Comparison of ENCODE assay signal across 10 mouse cellular contexts in the genomic region with DNA sequence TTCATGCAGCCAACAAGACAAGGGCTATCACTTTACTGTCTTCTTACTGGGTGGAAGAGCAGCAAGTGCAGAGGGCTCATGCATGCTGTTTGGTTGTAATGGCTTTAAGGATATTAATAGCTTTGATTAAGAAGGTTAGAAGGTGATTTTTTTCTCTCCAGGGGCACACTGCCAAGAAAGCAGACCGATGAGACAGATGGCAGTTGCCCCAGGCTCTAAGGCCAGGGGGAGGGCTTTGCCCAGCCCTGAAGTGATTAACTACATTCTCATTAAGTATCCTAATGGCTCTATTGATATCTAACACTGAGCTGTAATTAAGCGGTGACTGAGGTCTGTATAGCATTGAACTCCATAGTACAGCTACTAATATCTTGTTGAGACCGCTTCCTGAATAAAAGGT.
A peak's percentile ranks its signal among the peaks of the same experiment; 100 is the strongest.
DNase-seq lines count a peak whose midpoint lies in the region; ATAC-seq and TF ChIP-seq lines count a peak whose summit lies in the region.
"Had no signal": no experiment of that assay in that cellular context is flagged by ENCODE, and none has a peak within 500 bp of the region (broad histone marks: within the 10 kb centered on the region; RNA-seq: fewer than 3 reads in every experiment).

No protein-coding gene starts in this region.

- H3K27me3 ChIP-seq in forebrain, embryonic 13.5 days: no peaks in the 10 kb centered on the region
- no peaks in the 10 kb centered on the region for H3K27me3 ChIP-seq in forebrain, postnatal 0 days (ENCODE audit: insufficient read depth, low read length)
- H3K27me3 ChIP-seq in midbrain, embryonic 14.5 days (ENCODE audit: control insufficient read depth, insufficient read depth, low read length): no peaks in the 10 kb centered on the region
- no peaks in the 10 kb centered on the region for H3K27me3 ChIP-seq in midbrain, embryonic 13.5 days
- H3K27me3 ChIP-seq in cerebellum, adult 2 months (ENCODE audit: control insufficient read depth, insufficient read depth, low read length): no peaks in the 10 kb centered on the region
- no peaks in the 10 kb centered on the region for H3K27me3 ChIP-seq in intestine, embryonic 16.5 days (replicated peaks; ENCODE audit: control insufficient read depth, insufficient read depth, low read length)

- H3K4me3 ChIP-seq in forebrain, embryonic 13.5 days: no peak overlapping the region
- H3K4me3 ChIP-seq in forebrain, postnatal 0 days (ENCODE audit: low read depth, low read length): no peak overlapping the region
- no peak overlapping the region for H3K4me3 ChIP-seq in midbrain, embryonic 14.5 days (replicated peaks; ENCODE audit: low read depth, low read length)
- H3K4me3 ChIP-seq in midbrain, embryonic 13.5 days (replicated peaks): no peak overlapping the region
- no peak overlapping the region for H3K4me3 ChIP-seq in cerebellum, adult 2 months (replicated peaks; ENCODE audit: insufficient read depth, low read depth, low read length)
- no peak overlapping the region for H3K4me3 ChIP-seq in intestine, embryonic 16.5 days (ENCODE audit: low read length)

- no peak for DNase-seq in forebrain, postnatal 0 days
- DNase-seq in midbrain, embryonic 14.5 days: peak; percentile 40
- peak; percentile 85 to 94 for DNase-seq in cerebellum, adult 2 months
- DNase-seq in retina, postnatal 1 day: peak; percentile 89
- DNase-seq: lung, postnatal 36 days; thymus, postnatal 25 days had no signal

- no peak for TF ChIP-seq CTCF in forebrain, postnatal 0 days (IDR thresholded peaks at IDR 0.05; ENCODE audit: low read depth)
- TF ChIP-seq CTCF in cerebellum, adult 2 months (IDR thresholded peaks at IDR 0.05; ENCODE audit: borderline replicate concordance, insufficient read depth, low read depth, low read length): no peak

- no peaks in the 10 kb centered on the region for H3K9me3 ChIP-seq in forebrain, embryonic 13.5 days (replicated peaks)
- no peaks in the 10 kb centered on the region for H3K9me3 ChIP-seq in forebrain, postnatal 0 days (ENCODE audit: low read length)
- no peaks in the 10 kb centered on the region for H3K9me3 ChIP-seq in midbrain, embryonic 14.5 days (ENCODE audit: control insufficient read depth, low read length)
- no peaks in the 10 kb centered on the region for H3K9me3 ChIP-seq in midbrain, embryonic 13.5 days
- H3K9me3 ChIP-seq in intestine, embryonic 16.5 days (ENCODE audit: control insufficient read depth, low read length): no peaks in the 10 kb centered on the region

- WGBS in forebrain, embryonic 13.5 days: 35% methylated on average over 3 of the region's 3 CpGs
- 20% methylated on average over 3 of the region's 3 CpGs for WGBS in forebrain, postnatal 0 days
- 55% methylated on average over 3 of the region's 3 CpGs for WGBS in midbrain, embryonic 14.5 days
- WGBS in midbrain, embryonic 13.5 days: 64% methylated on average over 3 of the region's 3 CpGs
- 13% methylated on average over 3 of the region's 3 CpGs for WGBS in cerebellum, adult 2 months
- 76% methylated on average over 3 of the region's 3 CpGs for WGBS in intestine, embryonic 16.5 days

- no peak overlapping the region for H3K4me2 ChIP-seq in forebrain, embryonic 13.5 days
- no peak overlapping the region for H3K4me2 ChIP-seq in forebrain, postnatal 0 days (ENCODE audit: low read depth)
- no peak overlapping the region for H3K4me2 ChIP-seq in midbrain, embryonic 14.5 days (ENCODE audit: low read length)
- H3K4me2 ChIP-seq in midbrain, embryonic 13.5 days (replicated peaks): no peak overlapping the region
- no peak overlapping the region for H3K4me2 ChIP-seq in intestine, embryonic 16.5 days (ENCODE audit: low read depth, low read length)

- TF ChIP-seq POLR2A in cerebellum, adult 2 months (IDR thresholded peaks at IDR 0.05; ENCODE audit: borderline replicate concordance, insufficient read depth, low read length): no peak

- H3K9ac ChIP-seq in forebrain, embryonic 13.5 days: no peak overlapping the region
- no peak overlapping the region for H3K9ac ChIP-seq in forebrain, postnatal 0 days
- no peak overlapping the region for H3K9ac ChIP-seq in midbrain, embryonic 14.5 days (replicated peaks; ENCODE audit: low read length)
- H3K9ac ChIP-seq in midbrain, embryonic 13.5 days (replicated peaks): no peak overlapping the region
- H3K9ac ChIP-seq in intestine, embryonic 16.5 days (ENCODE audit: low read depth, low read length): no peak overlapping the region

- peaks cover 11% of the 10 kb centered on the region for H3K4me1 ChIP-seq in forebrain, embryonic 13.5 days
- H3K4me1 ChIP-seq in forebrain, postnatal 0 days (ENCODE audit: insufficient read depth): no peaks in the 10 kb centered on the region
- no peaks in the 10 kb centered on the region for H3K4me1 ChIP-seq in midbrain, embryonic 14.5 days (ENCODE audit: control insufficient read depth, insufficient read depth, low read length)
- no peaks in the 10 kb centered on the region for H3K4me1 ChIP-seq in midbrain, embryonic 13.5 days (replicated peaks)
- H3K4me1 ChIP-seq in cerebellum, adult 2 months (ENCODE audit: control insufficient read depth, insufficient read depth, low read length): peaks cover 45% of the 10 kb centered on the region
- H3K4me1 ChIP-seq in intestine, embryonic 16.5 days (ENCODE audit: control insufficient read depth, insufficient read depth, low read length): no peaks in the 10 kb centered on the region

- ATAC-seq in forebrain, embryonic 13.5 days: peak; percentile 77
- ATAC-seq in forebrain, postnatal 0 days: no peak; the same call in 1 of the 2 replicates
- no peak for ATAC-seq in midbrain, embryonic 14.5 days (ENCODE audit: low FRiP score, low TSS enrichment)
- ATAC-seq in midbrain, embryonic 13.5 days: no peak
- no peak for ATAC-seq in intestine, embryonic 16.5 days
- no peak for ATAC-seq in activated CD4-positive, CD25-positive, alpha-beta regulatory T cell, adult 4 months

- 0 out of 2 replicates have a peak overlapping the region, but pooled peaks have one; percentile 20 for H3K27ac ChIP-seq in forebrain, embryonic 13.5 days
- H3K27ac ChIP-seq in forebrain, postnatal 0 days (ENCODE audit: low read depth, low read length): no peak overlapping the region
- H3K27ac ChIP-seq in midbrain, embryonic 14.5 days (replicated peaks; ENCODE audit: low read depth, low read length): no peak overlapping the region
- H3K27ac ChIP-seq in midbrain, embryonic 13.5 days: no peak overlapping the region
- H3K27ac ChIP-seq in cerebellum, adult 2 months (ENCODE audit: insufficient read depth, low read length): 0 out of 2 replicates have a peak overlapping the region, but pooled peaks have one; percentile 37
- H3K27ac ChIP-seq in intestine, embryonic 16.5 days (ENCODE audit: low read length): no peak overlapping the region

- peaks cover 96% of the 10 kb centered on the region for H3K36me3 ChIP-seq in forebrain, embryonic 13.5 days (ENCODE audit: poor library complexity, severe bottlenecking)
- peaks cover 81% of the 10 kb centered on the region for H3K36me3 ChIP-seq in forebrain, postnatal 0 days (ENCODE audit: insufficient read depth)
- peaks cover 96% of the 10 kb centered on the region for H3K36me3 ChIP-seq in midbrain, embryonic 14.5 days (ENCODE audit: control insufficient read depth, insufficient read depth, low read length)
- peaks cover 96% of the 10 kb centered on the region for H3K36me3 ChIP-seq in midbrain, embryonic 13.5 days
- no peaks in the 10 kb centered on the region for H3K36me3 ChIP-seq in intestine, embryonic 16.5 days (ENCODE audit: control insufficient read depth, insufficient read depth, low read length)

Comparison
In these comparisons a context has a peak if more than half of its experiments do, and no peak if none do; other contexts are left out.
1. H3K27ac ChIP-seq: peak in forebrain, embryonic 13.5 days (single experiment) and cerebellum, adult 2 months (single experiment); none in forebrain, postnatal 0 days (single experiment), midbrain, embryonic 14.5 days (single experiment), midbrain, embryonic 13.5 days (single experiment) and intestine, embryonic 16.5 days (single experiment).